Mouse (Mus musculus) gastrocnemius, postnatal 10 days (tissue): ENCODE data around the gene Rfc4. TPM values are rescaled to one million over a fixed set of nuclear protein-coding genes. Genes with fewer than 3 reads are reported as not detected.

ENCODE experiments used
- DNase-seq: peaks from one replicate; pipeline ENCODE4 v3.0.0; 2021; ENCODE audit warnings: mixed read lengths
- long read RNA-seq, 2 experiments: library from polyadenylated mRNA; stranded (forward); transcript quantifications; one replicate each; pipeline ENCODE4 v2.0.0; 2021
- total RNA-seq, 2 experiments: library from RNA; stranded (reverse); gene quantifications; 2 replicates each; pipeline ENCODE4 v1.2.3; 2021

Gene Rfc4
- 1 to 10 TPM; 7.4 to 8.2 TPM for total RNA-seq
- long read RNA-seq, experiment 1, transcript Rfc4-201 (11 exons, 1,228 nt) = major isoform, 11 of 13 reads
- long read RNA-seq, experiment 1, partial matches to known transcripts = 0 of 13 reads
- long read RNA-seq, experiment 1, other reads (novel, unspliced or antisense) = 2 of 13 reads
- long read RNA-seq, experiment 2, transcript Rfc4-201 (11 exons, 1,228 nt) = major isoform, 7 of 9 reads
- long read RNA-seq, experiment 2, partial matches to known transcripts = 1 of 9 reads
- long read RNA-seq, experiment 2, other reads (novel, unspliced or antisense) = 1 of 9 reads

DNA sequence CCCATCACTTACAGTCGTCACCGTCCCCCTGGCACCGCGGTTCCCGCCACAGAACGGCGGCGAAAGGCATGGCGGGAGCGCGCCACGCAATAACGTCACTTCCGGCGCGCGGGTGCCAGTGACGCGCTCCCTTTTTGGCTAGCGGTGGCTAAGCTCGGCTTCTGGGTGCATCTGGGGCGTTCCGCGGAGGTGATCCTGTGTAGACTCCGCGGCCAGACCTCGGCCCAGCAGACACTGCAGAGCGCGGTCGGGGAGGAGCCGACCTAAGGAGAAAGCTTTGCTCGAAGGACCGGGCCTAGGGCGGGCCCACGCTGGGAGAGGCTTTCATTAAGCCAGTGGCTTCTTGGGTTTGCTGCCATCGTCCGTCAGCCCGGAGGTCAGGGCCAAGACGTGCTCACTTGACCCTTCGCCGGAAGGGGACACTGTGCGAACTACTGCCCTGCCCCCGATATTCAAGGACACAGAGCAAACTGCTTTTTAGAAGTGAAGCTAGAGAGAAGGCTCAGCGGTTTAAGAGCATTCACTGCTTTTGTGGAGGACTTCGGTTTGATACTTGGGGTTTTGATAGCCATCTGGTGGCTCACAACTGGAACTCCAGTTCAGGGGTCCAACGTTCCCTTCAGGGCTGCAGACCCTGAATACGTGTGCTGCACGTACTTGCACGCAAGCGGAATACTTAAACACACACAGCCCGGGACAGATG lies at the start of gene Rfc4:
Gene Rfc4 (minus strand): TSS at position 65 of the 703 bp plus-strand sequence.
- peak; percentile 94 for DNase-seq

DNA sequence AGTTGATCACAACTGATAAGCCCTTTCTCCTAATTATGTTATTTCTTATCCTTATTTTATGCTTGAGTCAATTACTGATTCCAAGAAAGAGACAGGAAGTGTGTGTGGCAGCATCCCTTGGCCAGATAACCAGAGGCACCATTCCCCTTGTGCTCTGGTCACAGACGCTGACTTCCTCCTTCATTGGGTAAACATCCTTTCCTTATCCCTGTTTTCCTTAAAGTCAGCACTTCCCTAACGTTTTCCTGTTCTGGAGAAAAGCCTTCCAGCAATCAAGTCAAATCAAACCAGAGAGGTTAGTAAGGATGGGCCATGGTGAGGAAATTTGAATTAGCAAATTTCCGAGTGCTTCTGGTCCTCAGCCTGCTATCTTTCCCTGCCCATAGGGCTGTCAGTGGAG lies 48.4 kb upstream of the Rfc4 start:
- no peak for DNase-seq

DNA sequence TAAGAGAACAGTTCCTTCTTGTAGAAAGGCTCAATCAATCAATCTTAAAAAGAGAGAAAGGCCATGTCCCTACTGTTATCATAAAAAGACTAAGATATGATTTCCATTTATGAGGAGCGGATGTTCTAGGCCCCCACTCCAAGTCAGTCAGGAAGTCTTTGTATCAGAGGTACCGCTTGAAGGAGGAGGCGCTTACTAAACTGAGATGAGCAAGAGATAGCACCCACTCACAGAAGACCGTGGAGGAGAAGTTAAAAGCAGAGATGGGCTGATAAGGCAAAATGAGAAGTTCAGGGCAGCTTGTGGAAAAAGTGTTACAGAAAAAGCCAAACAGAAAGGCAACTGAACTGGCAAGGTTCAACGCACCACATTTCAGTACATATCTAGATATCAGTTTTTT lies 47.3 kb upstream of the Rfc4 start:
- no peak for DNase-seq

DNA sequence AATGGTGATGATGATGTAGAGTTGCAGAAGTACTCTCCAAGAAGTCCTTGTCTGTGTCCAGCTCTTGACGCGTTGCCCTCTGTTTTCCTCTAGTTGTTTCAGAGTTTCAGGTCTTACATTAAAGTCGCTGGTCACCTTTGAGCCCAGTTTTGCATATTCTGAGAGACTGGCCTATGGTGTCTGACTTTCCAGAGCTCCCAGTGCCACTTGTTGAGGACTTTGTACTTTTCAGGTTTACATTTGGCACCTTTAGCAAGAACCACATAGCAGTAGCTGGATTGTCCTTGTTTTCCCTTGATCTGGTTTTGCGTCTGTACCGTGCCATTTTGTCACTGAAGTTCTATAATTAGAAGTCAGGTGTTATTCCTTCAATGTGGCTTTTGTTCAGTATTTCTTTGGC lies 46.4 kb upstream of the Rfc4 start:
- DNase-seq = no peak

DNA sequence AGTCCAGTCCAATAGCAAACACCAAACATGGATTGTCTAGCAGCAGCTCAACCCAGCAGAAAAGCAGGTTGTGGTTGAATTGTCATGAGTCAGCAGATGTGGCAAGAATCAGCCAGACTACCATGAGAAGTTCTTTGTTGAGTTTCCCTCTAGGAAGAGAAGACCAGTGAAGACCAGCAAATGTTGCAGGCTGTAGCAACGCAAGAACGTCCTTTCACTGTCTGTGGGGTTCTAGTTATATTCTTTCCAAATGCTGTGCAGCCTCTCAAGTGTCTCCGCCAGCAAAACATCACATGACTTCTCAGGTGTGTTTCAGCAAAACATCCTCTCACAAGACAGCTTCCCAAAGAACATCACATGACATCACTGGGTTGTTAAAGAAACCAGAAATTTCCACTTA lies 43.3 kb upstream of the Rfc4 start:
- no peak for DNase-seq

DNA sequence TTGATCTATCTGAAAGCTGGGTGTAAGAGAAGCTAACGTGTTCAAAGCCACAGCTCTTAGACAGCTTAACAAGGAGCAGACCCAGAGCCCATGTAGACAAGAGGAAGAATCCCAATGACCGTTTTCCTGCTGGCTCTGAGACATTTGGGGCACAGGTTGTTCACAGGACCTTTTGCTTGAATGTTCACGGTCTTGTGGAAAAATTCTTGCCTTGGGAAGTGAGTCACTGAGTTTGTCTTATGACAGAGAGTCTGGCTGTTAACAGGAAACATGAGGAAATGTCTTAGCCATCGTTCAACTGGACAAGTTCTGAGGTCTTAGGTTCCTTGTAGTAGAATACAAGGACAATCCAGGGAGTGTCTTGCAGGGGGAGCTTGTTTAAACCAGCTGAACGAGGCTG lies 39.5 kb upstream of the Rfc4 start:
- no peak for DNase-seq

DNA sequence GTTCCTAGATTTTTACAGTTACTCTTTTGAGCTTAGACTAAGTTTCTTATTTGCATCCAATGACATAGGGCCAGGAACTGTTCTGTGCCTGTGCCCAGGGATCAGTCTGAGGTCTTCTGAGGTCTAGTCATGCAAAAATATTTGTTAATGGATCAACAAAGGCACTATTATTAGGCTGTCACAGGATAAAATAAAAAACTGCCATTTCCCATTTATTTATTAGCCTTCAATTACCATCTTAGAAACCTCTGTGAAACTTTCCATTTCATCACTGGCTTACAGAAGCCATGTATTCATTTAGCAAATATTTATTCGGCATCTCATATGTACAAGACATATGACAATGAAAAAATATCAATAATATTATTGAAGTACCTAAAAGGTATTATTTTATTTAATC lies 39.1 kb upstream of the Rfc4 start:
- no peak for DNase-seq

DNA sequence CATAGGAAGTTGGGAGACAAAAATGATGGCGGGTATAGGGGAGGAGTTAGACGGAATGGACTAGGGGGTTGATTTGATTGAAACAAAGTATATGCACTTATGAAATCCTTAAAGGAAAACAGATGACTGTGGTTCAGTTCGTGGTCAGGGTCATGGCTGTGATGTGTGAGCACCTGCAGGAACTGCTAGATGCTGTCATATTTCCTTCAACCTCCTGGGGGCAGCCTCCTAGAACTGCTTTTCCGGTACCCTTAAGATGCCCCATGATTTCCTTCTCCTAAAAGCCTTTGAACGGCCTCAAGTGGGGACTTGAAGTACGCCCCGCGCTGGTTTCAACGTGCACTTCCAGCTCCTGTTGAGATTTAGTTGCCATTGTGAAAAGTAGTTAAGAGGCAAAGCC lies 37.9 kb upstream of the Rfc4 start:
- DNase-seq = no peak

DNA sequence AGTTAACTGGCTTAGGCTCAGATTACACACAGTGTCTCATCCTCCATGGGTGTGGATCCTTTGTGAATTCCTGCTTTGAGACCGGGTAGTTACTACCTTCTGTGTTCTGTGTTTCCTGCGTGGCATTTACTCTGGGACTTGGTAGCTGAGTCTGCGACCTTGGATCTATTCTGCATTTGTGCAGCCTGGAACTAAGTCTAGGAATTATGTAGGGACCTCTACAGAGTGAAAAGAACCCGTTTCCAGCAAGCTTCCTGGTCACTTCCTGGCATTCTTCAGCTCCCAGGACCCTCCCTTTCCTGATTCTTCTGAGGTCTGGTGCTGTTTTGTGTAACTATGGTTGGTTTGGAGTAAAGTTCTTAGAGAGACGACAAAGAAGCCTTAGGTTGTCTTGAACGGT lies 36.9 kb upstream of the Rfc4 start:
- no peak for DNase-seq

DNA sequence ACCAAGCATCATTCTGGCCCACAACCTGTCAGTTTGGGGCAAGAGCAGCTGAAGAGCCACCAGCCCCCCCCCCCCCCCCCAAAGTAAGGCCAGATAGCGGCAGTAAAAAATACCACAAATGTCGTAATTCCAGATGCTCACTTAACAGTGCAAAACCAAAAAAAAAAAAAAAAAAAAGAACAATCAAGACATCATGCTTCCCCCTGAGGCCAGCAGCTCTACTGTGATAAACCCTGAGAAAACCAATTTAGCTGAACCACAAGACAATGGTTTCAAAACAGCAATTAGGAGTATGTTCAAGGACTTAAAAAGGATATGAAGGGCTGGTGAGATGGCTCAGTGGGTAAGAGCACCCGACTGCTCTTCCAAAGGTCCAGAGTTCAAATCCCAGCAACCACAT lies 34.6 kb upstream of the Rfc4 start:
- DNase-seq = no peak

DNA sequence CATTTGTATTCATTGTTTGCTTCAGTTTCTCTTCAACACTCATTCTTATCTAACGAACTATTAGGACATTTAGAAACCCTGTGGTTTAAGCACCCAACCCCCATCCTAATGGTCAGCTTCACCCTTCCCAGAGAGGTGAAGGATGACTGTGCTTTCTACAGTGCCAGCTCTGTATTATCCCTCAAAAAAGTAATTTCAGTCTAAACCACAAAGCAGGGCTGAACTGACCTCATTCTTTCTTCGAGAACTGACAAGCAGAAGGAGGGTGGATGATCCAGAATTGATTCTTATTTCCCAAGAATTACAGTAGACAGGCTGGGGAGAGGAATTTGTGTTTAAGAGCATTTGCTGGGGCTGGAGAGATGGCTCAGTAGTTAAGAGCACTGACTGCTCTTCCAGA lies 32.2 kb upstream of the Rfc4 start:
- DNase-seq = no peak

DNA sequence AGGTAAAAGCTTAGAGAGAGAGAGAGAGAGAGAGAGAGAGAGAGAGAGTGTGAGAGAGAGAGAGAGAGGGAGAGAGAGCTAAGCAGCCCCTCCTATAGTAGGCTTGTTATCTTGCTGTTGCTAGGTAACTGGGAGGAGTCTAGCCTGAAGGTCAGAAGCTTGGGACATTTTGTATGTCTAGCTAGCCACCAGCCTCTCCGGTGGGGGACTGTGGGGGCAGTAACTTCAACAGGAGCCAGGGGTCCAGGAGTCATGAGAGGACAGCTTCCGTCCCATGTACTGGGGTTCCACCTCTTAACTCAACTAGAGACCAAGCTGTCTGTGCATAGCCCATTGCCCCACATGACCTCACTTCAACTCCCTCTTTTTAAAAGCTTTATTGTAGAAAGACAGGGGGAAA lies 31.4 kb upstream of the Rfc4 start:
- DNase-seq = no peak

DNA sequence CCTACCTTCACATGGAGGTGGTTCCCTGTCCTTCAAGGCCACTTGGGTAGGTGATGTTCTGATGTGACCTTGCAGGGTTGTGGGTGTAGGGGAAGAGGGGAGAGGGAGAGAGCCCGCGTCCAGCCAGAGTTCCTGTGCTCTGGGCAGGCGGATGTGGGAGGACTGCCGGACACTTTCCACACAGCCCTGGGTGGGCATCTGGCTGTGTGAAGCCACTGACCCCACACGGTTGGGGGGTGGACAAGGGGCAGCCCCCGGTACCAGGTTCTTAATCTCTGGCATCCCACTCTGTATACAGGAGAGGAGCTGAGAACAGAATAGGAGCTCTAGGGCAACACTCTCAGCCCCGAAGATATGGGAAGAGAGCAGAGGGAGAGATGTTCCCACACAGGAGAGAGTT lies 30.8 kb upstream of the Rfc4 start:
- DNase-seq = no peak

DNA sequence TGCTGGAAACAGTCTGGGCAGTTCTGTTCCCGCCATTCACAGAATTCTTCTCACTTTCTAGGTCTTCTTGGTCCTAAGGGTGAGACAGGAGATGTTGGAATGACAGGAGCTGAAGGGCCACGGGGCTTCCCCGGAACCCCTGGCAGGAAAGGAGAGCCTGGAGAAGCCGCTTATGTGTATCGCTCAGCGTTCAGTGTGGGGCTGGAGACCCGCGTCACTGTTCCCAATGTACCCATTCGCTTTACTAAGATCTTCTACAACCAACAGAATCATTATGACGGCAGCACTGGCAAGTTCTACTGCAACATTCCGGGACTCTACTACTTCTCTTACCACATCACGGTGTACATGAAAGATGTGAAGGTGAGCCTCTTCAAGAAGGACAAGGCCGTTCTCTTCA lies 29.5 kb upstream of the Rfc4 start:
- no peak for DNase-seq

DNA sequence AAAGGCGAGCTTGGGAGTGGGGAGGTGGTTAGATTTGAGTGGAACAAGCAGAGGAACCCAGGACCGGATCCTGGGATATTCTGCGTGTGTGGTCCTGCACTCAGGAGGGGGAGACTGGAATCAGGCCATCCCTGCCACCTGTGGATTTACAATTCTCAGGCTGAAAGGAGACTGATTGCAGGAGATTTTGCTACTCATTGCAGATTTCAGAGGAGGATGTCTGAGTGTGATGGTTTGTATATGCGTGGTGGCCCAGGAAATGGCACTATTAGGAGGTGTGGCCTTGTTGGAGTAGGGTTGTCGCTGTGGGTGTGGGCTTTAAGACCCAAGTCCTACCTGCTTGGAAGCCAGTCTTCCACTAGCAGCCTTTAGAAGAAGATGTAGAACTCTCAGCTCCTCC lies 26.7 kb upstream of the Rfc4 start:
- DNase-seq = no peak

DNA sequence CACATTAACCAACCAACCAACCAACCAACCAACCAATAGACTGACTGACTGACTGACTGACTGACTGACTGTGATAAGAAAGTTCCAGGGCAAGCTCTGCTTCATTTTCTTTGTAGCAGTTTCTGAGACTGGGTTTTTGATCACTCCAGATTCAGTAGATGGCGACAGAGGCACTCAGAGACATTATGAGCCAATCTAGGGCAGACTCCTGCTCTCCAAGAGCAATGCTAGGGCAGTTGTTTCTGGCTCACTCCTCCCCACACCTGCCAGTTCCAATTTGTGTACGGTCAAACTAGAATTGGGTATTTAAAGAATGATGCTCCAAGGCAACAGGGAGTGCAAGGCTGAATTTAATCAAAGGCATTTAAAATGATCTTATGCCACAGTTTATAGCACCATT lies 23.9 kb upstream of the Rfc4 start:
- no peak for DNase-seq

DNA sequence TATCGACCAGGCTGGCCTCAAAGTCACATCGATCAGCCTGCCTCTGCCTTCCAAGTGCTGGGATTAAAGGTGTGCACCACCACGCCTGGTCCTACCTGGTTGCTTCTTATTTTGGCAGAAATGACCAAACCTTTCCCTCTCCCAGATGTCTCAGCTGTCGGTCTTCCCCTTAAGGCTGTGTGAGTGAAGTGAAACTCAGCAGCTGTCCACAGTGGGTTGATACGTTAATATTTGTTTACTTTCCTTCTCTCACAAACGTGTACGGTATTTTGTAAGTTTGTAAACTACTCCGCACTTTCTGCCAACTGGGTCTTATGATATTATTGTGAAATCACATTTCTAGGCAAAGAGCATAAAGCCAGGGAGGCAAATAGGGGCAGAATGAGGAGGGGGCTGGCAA lies 21.9 kb upstream of the Rfc4 start:
- DNase-seq = no peak

DNA sequence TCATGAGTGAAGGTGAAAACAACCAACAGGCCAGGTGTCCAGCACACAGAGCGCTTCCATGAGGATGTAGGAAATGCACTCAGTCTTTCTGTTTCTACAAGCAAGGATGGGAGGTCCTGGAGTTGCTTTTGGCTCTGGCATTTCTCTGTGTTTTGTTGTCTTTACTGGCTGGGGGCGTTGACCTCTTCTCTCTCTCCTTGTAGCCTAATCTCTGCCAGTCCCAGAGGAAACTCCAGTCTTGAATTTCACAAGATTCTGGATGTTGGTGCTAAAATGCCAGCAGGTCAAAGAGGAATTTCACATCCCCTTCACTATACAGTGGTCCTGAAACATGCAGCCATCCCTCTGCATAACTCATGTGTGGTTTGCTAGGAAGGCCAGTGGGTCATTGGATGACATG lies 21.4 kb upstream of the Rfc4 start:
- no peak for DNase-seq

DNA sequence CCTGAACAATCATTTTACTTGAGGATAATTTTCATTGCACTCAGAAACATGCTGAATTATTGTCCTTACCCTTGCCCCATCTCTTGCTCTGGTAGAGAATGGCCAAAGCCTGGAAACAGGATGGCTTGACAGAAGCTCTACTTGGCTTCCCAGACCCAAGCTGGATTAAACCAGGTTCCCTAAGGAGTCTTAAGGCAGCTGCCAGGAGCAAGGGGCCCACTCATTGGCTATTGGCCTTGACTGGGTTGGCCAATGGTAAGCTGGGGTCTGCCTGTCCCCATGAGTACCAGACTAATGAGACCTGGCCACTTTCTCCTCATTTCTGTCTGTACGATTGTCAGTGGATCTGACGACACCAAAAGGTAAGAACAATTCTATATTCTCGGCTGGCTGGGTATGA lies 18.7 kb upstream of the Rfc4 start, which contains the start of gene Adipoq:
Gene Adipoq (plus strand): TSS at position 257 of the 400 bp plus-strand sequence.
- DNase-seq = no peak

DNA sequence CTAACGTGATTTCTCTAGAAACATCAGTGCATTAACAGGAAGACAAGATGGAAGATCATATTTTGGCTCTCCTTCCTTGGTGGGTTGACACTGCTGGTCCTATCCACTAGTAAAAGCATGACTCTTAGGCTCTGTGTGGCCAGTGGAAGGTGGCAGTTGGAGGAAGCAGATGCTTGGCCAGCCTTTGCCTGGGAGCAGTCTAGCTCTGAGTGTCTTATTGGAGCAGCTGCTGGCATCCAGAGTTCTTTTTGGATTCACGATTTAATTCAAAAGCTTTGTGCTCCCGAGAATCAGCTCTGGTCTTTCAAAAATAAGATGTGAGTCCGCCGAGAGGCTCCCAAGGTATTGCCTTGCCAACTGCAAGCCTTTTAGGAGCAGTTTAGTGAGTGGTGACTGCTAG lies 17.7 kb upstream of the Rfc4 start:
- DNase-seq = no peak

DNA sequence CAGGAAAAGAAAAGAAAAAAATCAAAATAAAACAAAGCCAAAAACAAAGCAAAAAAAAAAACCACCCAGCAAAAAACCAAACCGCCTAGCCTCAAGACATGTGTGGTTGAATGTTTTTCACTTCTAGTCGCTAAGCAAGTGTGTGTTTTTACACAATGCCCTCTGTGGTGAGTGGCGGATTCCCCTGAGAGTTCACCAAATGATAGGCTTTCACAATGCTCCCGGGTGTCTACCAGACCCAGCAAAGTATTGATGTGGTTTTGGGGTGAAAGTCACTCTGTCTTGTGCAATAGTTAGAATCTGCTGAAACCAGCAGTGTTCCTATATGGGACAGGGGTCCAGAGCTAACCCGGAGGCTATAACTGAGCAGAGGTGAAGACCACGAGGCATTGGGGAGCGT lies 16.8 kb upstream of the Rfc4 start:
- DNase-seq = no peak

DNA sequence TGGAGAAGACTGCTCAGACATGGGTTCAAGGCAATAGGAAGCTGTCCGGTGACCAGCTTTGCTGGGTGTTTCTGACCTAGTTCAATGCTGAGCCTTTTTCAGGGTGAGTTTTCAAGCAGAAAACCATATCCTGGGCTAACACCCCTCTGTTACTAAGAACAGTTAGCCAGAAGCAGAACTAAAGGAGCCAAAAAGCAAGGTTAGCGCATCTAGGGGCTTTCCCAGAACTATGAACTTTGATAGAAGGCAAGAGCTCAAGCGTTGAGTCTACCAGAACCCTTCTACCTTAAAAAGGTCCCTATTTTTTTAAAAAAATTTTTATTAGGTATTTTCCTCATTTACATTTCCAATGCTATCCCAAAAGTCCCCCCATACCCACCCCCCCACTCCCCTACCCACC lies 13.4 kb upstream of the Rfc4 start:
- no peak for DNase-seq

DNA sequence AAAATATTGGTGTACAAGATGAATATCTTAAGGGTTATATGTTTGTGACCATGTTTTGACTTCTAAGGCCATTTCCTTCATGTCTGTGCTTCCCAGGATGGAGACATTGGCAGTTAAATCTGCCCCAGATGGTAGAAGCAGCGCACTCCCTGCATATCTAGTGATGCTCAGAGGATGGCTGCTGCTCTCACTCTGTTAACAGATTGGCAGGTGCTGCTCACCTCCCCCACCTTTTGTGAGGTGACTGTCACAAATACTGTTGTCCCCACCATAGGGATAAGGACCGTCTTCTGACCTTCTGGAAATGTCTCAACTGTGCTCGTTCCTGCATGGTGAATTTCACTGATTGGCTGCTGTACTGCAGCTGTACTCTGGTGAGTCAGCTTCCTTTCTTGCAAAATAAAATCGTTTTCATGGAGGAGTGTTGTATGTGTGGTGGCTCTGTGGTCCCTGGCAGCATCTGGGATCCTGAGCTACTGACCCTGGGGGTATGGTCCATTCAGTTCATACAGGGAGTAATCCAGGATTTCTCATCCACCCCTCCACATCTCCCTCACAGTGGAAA lies 9.0 kb upstream of the Rfc4 start:
- no peak for DNase-seq
